Comparison of ENCODE assay signal across 24 mouse cellular contexts in genomic region chr19:53296331-53297254, GRCm38 (mm10). TPM values are rescaled to one million over a fixed set of nuclear protein-coding genes. Genes with fewer than 3 reads are reported as not detected.
DNase-seq lines count a peak whose midpoint lies in the region; ATAC-seq lines count a peak whose summit lies in the region.
"Had no signal": no experiment of that assay in that cellular context is flagged by ENCODE, and none has a peak within 500 bp of the region (broad histone marks: within the 10 kb centered on the region; RNA-seq: fewer than 3 reads in every experiment).

No protein-coding gene starts in this region.

- no peak overlapping the region for H3K4me3 ChIP-seq in intestine, embryonic 15.5 days (replicated peaks)
- no peak overlapping the region for H3K4me3 ChIP-seq in intestine, embryonic 16.5 days (ENCODE audit: low read length)
- no peak overlapping the region for H3K4me3 ChIP-seq in liver, embryonic 15.5 days (replicated peaks)
- no peak overlapping the region for H3K4me3 ChIP-seq in midbrain, embryonic 13.5 days (replicated peaks)
- H3K4me3 ChIP-seq: embryonic facial prominence, embryonic 15.5 days; gastrocnemius, adult 2 months; hindbrain, embryonic 13.5 days; limb, embryonic 15.5 days; midbrain, embryonic 12.5 days had no signal

- ATAC-seq in intestine, embryonic 15.5 days = peak; percentile 58; the same call in 1 of the 2 replicates
- ATAC-seq in intestine, embryonic 16.5 days = no peak
- peak; percentile 52 for ATAC-seq in common myeloid progenitor, adult 5-6 weeks (replicated peaks; ENCODE audit: low read depth, poor library complexity, severe bottlenecking)
- no peak for ATAC-seq in liver, embryonic 15.5 days (ENCODE audit: insufficient read depth)
- no peak for ATAC-seq in midbrain, embryonic 13.5 days
- ATAC-seq: forebrain, embryonic 14.5 days had no signal

- H3K27ac ChIP-seq in intestine, embryonic 15.5 days = no peak overlapping the region
- H3K27ac ChIP-seq in intestine, embryonic 16.5 days (ENCODE audit: low read length) = no peak overlapping the region
- no peak overlapping the region for H3K27ac ChIP-seq in liver, embryonic 15.5 days (replicated peaks)
- no peak overlapping the region for H3K27ac ChIP-seq in midbrain, embryonic 13.5 days
- H3K27ac ChIP-seq: embryonic facial prominence, embryonic 15.5 days; gastrocnemius, adult 2 months; hindbrain, embryonic 13.5 days; limb, embryonic 15.5 days; midbrain, embryonic 12.5 days; stomach, postnatal 0 days had no signal

- no peak overlapping the region for H3K9ac ChIP-seq in intestine, embryonic 15.5 days
- no peak overlapping the region for H3K9ac ChIP-seq in intestine, embryonic 16.5 days (ENCODE audit: low read depth, low read length)
- no peak overlapping the region for H3K9ac ChIP-seq in liver, embryonic 15.5 days
- H3K9ac ChIP-seq in midbrain, embryonic 13.5 days (replicated peaks) = no peak overlapping the region
- H3K9ac ChIP-seq: embryonic facial prominence, embryonic 15.5 days; hindbrain, embryonic 13.5 days; limb, embryonic 15.5 days; midbrain, embryonic 12.5 days had no signal

- WGBS in intestine, embryonic 15.5 days = 66% methylated on average over 23 of the region's 23 CpGs
- WGBS in intestine, embryonic 16.5 days = 67% methylated on average over 23 of the region's 23 CpGs
- 58% methylated on average over 23 of the region's 23 CpGs for WGBS in liver, embryonic 15.5 days (ENCODE audit: insufficient replicate concordance)
- 71% methylated on average over 23 of the region's 23 CpGs for WGBS in midbrain, embryonic 13.5 days

- H3K9me3 ChIP-seq in intestine, embryonic 15.5 days = no peaks in the 10 kb centered on the region
- H3K9me3 ChIP-seq in intestine, embryonic 16.5 days (ENCODE audit: control insufficient read depth, low read length) = no peaks in the 10 kb centered on the region
- H3K9me3 ChIP-seq in liver, embryonic 15.5 days (replicated peaks) = no peaks in the 10 kb centered on the region
- H3K9me3 ChIP-seq in midbrain, embryonic 13.5 days = no peaks in the 10 kb centered on the region
- H3K9me3 ChIP-seq: embryonic facial prominence, embryonic 15.5 days; hindbrain, embryonic 13.5 days; limb, embryonic 15.5 days; midbrain, embryonic 12.5 days had no signal

- H3K27me3 ChIP-seq in intestine, embryonic 15.5 days (replicated peaks) = no peaks in the 10 kb centered on the region
- no peaks in the 10 kb centered on the region for H3K27me3 ChIP-seq in intestine, embryonic 16.5 days (replicated peaks; ENCODE audit: control insufficient read depth, insufficient read depth, low read length)
- H3K27me3 ChIP-seq in liver, embryonic 15.5 days = peaks cover 21% of the 10 kb centered on the region
- no peaks in the 10 kb centered on the region for H3K27me3 ChIP-seq in midbrain, embryonic 13.5 days
- H3K27me3 ChIP-seq: embryonic facial prominence, embryonic 15.5 days; hindbrain, embryonic 13.5 days; limb, embryonic 15.5 days; midbrain, embryonic 12.5 days had no signal

- DNase-seq in ES-CJ7 (ENCODE audit: low read depth, low spot score) = peak; percentile 57
- no peak for DNase-seq in right cerebral cortex, adult 2 months (ENCODE audit: low spot score in 2 of 2)
- no peak for DNase-seq in right cerebral cortex, postnatal 36 days (ENCODE audit: low spot score in 2 of 2)
- DNase-seq: adrenal gland, adult 2 months; cerebellum, adult 2 months; cerebellum, postnatal 25 days; gastrocnemius, adult 2 months; heart, adult 11 months; heart, postnatal 14 days; kidney, adult 8-10 months; kidney, postnatal 10 days; left cerebral cortex, postnatal 4 days; lung, postnatal 10 days had no signal

- no peaks in the 10 kb centered on the region for H3K4me1 ChIP-seq in intestine, embryonic 15.5 days (replicated peaks)
- H3K4me1 ChIP-seq in intestine, embryonic 16.5 days (ENCODE audit: control insufficient read depth, insufficient read depth, low read length) = 0 out of 2 replicates have a peak, but pooled peaks cover 2% of the 10 kb centered on the region
- peaks cover 10% of the 10 kb centered on the region for H3K4me1 ChIP-seq in liver, embryonic 15.5 days (replicated peaks)
- no peaks in the 10 kb centered on the region for H3K4me1 ChIP-seq in midbrain, embryonic 13.5 days (replicated peaks)
- H3K4me1 ChIP-seq: hindbrain, embryonic 13.5 days; limb, embryonic 15.5 days; midbrain, embryonic 12.5 days had no signal

- no peak overlapping the region for H3K4me2 ChIP-seq in intestine, embryonic 15.5 days (replicated peaks)
- H3K4me2 ChIP-seq in intestine, embryonic 16.5 days (ENCODE audit: low read depth, low read length) = no peak overlapping the region
- peak overlapping the region; percentile 13 for H3K4me2 ChIP-seq in liver, embryonic 15.5 days
- no peak overlapping the region for H3K4me2 ChIP-seq in midbrain, embryonic 13.5 days (replicated peaks)
- H3K4me2 ChIP-seq: embryonic facial prominence, embryonic 15.5 days; hindbrain, embryonic 13.5 days; limb, embryonic 15.5 days; midbrain, embryonic 12.5 days had no signal

- no peaks in the 10 kb centered on the region for H3K36me3 ChIP-seq in intestine, embryonic 15.5 days
- no peaks in the 10 kb centered on the region for H3K36me3 ChIP-seq in intestine, embryonic 16.5 days (ENCODE audit: control insufficient read depth, insufficient read depth, low read length)
- H3K36me3 ChIP-seq in liver, embryonic 15.5 days (replicated peaks) = no peaks in the 10 kb centered on the region
- H3K36me3 ChIP-seq in midbrain, embryonic 13.5 days = no peaks in the 10 kb centered on the region
- H3K36me3 ChIP-seq: embryonic facial prominence, embryonic 15.5 days; hindbrain, embryonic 13.5 days; limb, embryonic 15.5 days; midbrain, embryonic 12.5 days had no signal

RNA-seq across cellular contexts. Expression of gene Mxi1, which starts 13.7 kb away (rescaled TPM):
- 34.0 and 34.5 TPM in 2 replicates for polyA plus RNA-seq in intestine, embryonic 15.5 days (2015; fragmentation: Nextera tagmentation; extraction: Ambion mirVana)
- 10.3 and 12.9 TPM in 2 replicates for polyA plus RNA-seq in intestine, embryonic 16.5 days (2015; fragmentation: Nextera tagmentation; extraction: Ambion mirVana)
- total RNA-seq in common myeloid progenitor, adult 5-6 weeks (2017) = 44.2 and 48.8 TPM in 2 replicates
- 34.8 and 38.3 TPM in 2 replicates for polyA plus RNA-seq in liver, embryonic 15.5 days (2015; fragmentation: Nextera tagmentation; extraction: Ambion mirVana)
- polyA plus RNA-seq in midbrain, embryonic 13.5 days (2015; fragmentation: Nextera tagmentation; extraction: Ambion mirVana) = 32.4 and 50.7 TPM in 2 replicates

Comparison
In these comparisons a context has a peak if more than half of its experiments do, and no peak if none do; other contexts are left out.
1. ATAC-seq: peak in intestine, embryonic 15.5 days (single experiment) and common myeloid progenitor, adult 5-6 weeks (single experiment); none in intestine, embryonic 16.5 days (single experiment), liver, embryonic 15.5 days (single experiment) and midbrain, embryonic 13.5 days (single experiment).